Mouse (Mus musculus): ENCODE results near the gene Snx14. TPM values are rescaled to one million over a fixed set of nuclear protein-coding genes. Genes with fewer than 3 reads are reported as not detected.

Gene Snx14
- polyA plus RNA-seq, 1 experiment from 2014 or later, result 21.5 TPM

GRCm38 (mm10) chr9:88330316-88330715 is 108.4 kb downstream of the Snx14 start:
- Histone ChIP-seq H3K27me3 (ENCODE audit: control insufficient read depth, insufficient read depth, low read length) (peaks cover 16% of the 10 kb centered on the region), H3K4me2 (ENCODE audit: low read depth, severe bottlenecking) (no peak overlapping the region), H3K36me3 (ENCODE audit: control insufficient read depth, insufficient read depth, low read length) (no peaks in the 10 kb centered on the region), H3K4me1 (ENCODE audit: control insufficient read depth, insufficient read depth, low read length) (0 out of 2 replicates have a peak, but pooled peaks cover 3% of the 10 kb centered on the region), H3K9me3 (ENCODE audit: control insufficient read depth, low read length) (no peaks in the 10 kb centered on the region), H3K9ac (ENCODE audit: low read length) (no peak overlapping the region), H3K27ac (replicated peaks; ENCODE audit: low read depth, low read length) (no peak overlapping the region), H3K4me3 (ENCODE audit: low read depth, low read length) (no peak overlapping the region)
- DNase-seq (ENCODE audit: low spot score), result no peak
- 75% methylated on average over 3 of the region's 3 CpGs for WGBS
- no peak for ATAC-seq (ENCODE audit: insufficient number of reproducible peaks, low FRiP score, low TSS enrichment, low read depth)

GRCm38 (mm10) chr9:88329166-88329748 is 109.5 kb downstream of the Snx14 start:
- DNase-seq (ENCODE audit: low spot score), result no peak
- Histone ChIP-seq H3K4me2 (ENCODE audit: low read depth, severe bottlenecking) (no peak overlapping the region), H3K36me3 (ENCODE audit: control insufficient read depth, insufficient read depth, low read length) (no peaks in the 10 kb centered on the region), H3K4me1 (ENCODE audit: control insufficient read depth, insufficient read depth, low read length) (0 out of 2 replicates have a peak, but pooled peaks cover 3% of the 10 kb centered on the region), H3K27me3 (ENCODE audit: control insufficient read depth, insufficient read depth, low read length) (peaks cover 16% of the 10 kb centered on the region), H3K9ac (ENCODE audit: low read length) (no peak overlapping the region), H3K27ac (replicated peaks; ENCODE audit: low read depth, low read length) (no peak overlapping the region), H3K4me3 (ENCODE audit: low read depth, low read length) (no peak overlapping the region), H3K9me3 (ENCODE audit: control insufficient read depth, low read length) (no peaks in the 10 kb centered on the region)
- ATAC-seq (ENCODE audit: insufficient number of reproducible peaks, low FRiP score, low TSS enrichment, low read depth), result no peak
- WGBS, result 32% methylated on average over 10 of the region's 10 CpGs

- H3K9me3 ChIP-seq (ENCODE audit: control insufficient read depth, low read length), result no peaks in the 10 kb centered on the region
- no peaks in the 10 kb centered on the region for H3K36me3 ChIP-seq (ENCODE audit: control insufficient read depth, insufficient read depth, low read length)
- no peak overlapping the region for H3K4me3 ChIP-seq (ENCODE audit: low read depth, low read length)
- DNase-seq (ENCODE audit: low spot score) (no peak), ATAC-seq (ENCODE audit: insufficient number of reproducible peaks, low FRiP score, low TSS enrichment, low read depth) (no peak)
- 0 out of 2 replicates have a peak, but pooled peaks cover 3% of the 10 kb centered on the region for H3K4me1 ChIP-seq (ENCODE audit: control insufficient read depth, insufficient read depth, low read length)
- H3K4me2 ChIP-seq (ENCODE audit: low read depth, severe bottlenecking), result no peak overlapping the region
- no peak overlapping the region for H3K27ac ChIP-seq (replicated peaks; ENCODE audit: low read depth, low read length)
- WGBS, result 17% methylated on average over 5 of the region's 5 CpGs
- peaks cover 16% of the 10 kb centered on the region for H3K27me3 ChIP-seq (ENCODE audit: control insufficient read depth, insufficient read depth, low read length)
- no peak overlapping the region for H3K9ac ChIP-seq (ENCODE audit: low read length)
Observed at GRCm38 (mm10) chr9:88328666-88329065, 110.1 kb downstream of the Snx14 start.

GRCm38 (mm10) chr9:88326930-88327901 is 111.5 kb downstream of the Snx14 start, which contains the start of gene Nt5e:
Gene Nt5e, plus strand, starts transcription at chr9:88327197.
- H3K9ac ChIP-seq (ENCODE audit: low read length), result peak within 1 kb of the TSS; percentile 63
- DNase-seq (ENCODE audit: low spot score) (peak; percentile 80), ATAC-seq (ENCODE audit: insufficient number of reproducible peaks, low FRiP score, low TSS enrichment, low read depth) (peak; percentile 88)
- peak within 1 kb of the TSS; percentile 58 for H3K4me3 ChIP-seq (ENCODE audit: low read depth, low read length)
- H3K27me3 ChIP-seq (ENCODE audit: control insufficient read depth, insufficient read depth, low read length), result peaks cover 16% of the 10 kb centered on the region
- H3K9me3 ChIP-seq (ENCODE audit: control insufficient read depth, low read length), result no peaks in the 10 kb centered on the region
- under 1% methylated on average over 66 of the region's 66 CpGs for WGBS
- no peak within 1 kb of the TSS for H3K27ac ChIP-seq (replicated peaks; ENCODE audit: low read depth, low read length)
- no peaks in the 10 kb centered on the region for H3K36me3 ChIP-seq (ENCODE audit: control insufficient read depth, insufficient read depth, low read length)
- H3K4me1 ChIP-seq (ENCODE audit: control insufficient read depth, insufficient read depth, low read length), result 0 out of 2 replicates have a peak, but pooled peaks cover 3% of the 10 kb centered on the region
- peak within 1 kb of the TSS; percentile 95 for H3K4me2 ChIP-seq (ENCODE audit: low read depth, severe bottlenecking)

Other genes with a start within 250 kb of the Snx14 start
- gene Nt5e, start 111.8 kb downstream of the Snx14 start, polyA plus RNA-seq (2014; fragmentation: Nextera tagmentation; extraction: Ambion mirVana), result 2.6 and 3.6 TPM in 2 replicates
- 0.61 and 1.0 TPM in 2 replicates for gene Gm20537, start 17.7 kb upstream of the Snx14 start, polyA plus RNA-seq (2014; fragmentation: Nextera tagmentation; extraction: Ambion mirVana)
- 138 and 146 TPM in 2 replicates for gene Syncrip, start 43.6 kb upstream of the Snx14 start, polyA plus RNA-seq (2014; fragmentation: Nextera tagmentation; extraction: Ambion mirVana)
- gene Zfp949, start 109.1 kb upstream of the Snx14 start, polyA plus RNA-seq (2014; fragmentation: Nextera tagmentation; extraction: Ambion mirVana), result 9.0 and 10.3 TPM in 2 replicates
- not detected in 2 replicates for gene Trim43a, start 141.9 kb upstream of the Snx14 start, polyA plus RNA-seq (2014; fragmentation: Nextera tagmentation; extraction: Ambion mirVana)